Mouse (Mus musculus) brain, embryonic 14.5 days (tissue): ENCODE data around the gene Arhgap10.

Experiments used
- CTCF ChIP-seq: fragments of 200-500 bp; IDR thresholded peaks from 2 replicates; pipeline ENCODE4 v1.5.1; 2012; ENCODE audit warnings: inconsistent platforms, mild to moderate bottlenecking, moderate library complexity, borderline replicate concordance; ENCODE audit not compliant: insufficient read depth, insufficient read length; ENCODE audit errors: extremely low read depth
- POLR2A ChIP-seq: fragments of 200-500 bp; IDR thresholded peaks from 2 replicates; pipeline ENCODE4 v1.6.1; 2012; ENCODE audit warnings: mild to moderate bottlenecking, inconsistent platforms, borderline replicate concordance; ENCODE audit not compliant: poor library complexity, insufficient read depth, insufficient read length, severe bottlenecking; ENCODE audit errors: extremely low read depth

- TF ChIP-seq POLR2A, result no peak
- TF ChIP-seq CTCF, result no peak
Observed at GRCm38 (mm10) chr8:77371006-77371405, 146.7 kb downstream of the Arhgap10 start.
